Comparison of ENCODE assay signal across 14 mouse cellular contexts in genomic region chr15:45266620-45267263, GRCm38 (mm10).
DNase-seq lines count a peak whose midpoint lies in the region; ATAC-seq and TF ChIP-seq lines count a peak whose summit lies in the region.
"Had no signal": no experiment of that assay in that cellular context is flagged by ENCODE, and none has a peak within 500 bp of the region (broad histone marks: within the 10 kb centered on the region; RNA-seq: fewer than 3 reads in every experiment).

No protein-coding gene starts in this region.

- peak; percentile 51; the same call in 1 of the 2 replicates for ATAC-seq in hindbrain, embryonic 15.5 days (ENCODE audit: low FRiP score, low read depth)
- no peak for ATAC-seq in midbrain, postnatal 0 days (ENCODE audit: low FRiP score)
- ATAC-seq: inflammation-experienced regulatory T-cells, adult 6 months; Patski had no signal

- H3K9me3 ChIP-seq in hindbrain, embryonic 15.5 days = no peaks in the 10 kb centered on the region
- no peaks in the 10 kb centered on the region for H3K9me3 ChIP-seq in hindbrain, embryonic 10.5 days
- no peaks in the 10 kb centered on the region for H3K9me3 ChIP-seq in midbrain, postnatal 0 days (ENCODE audit: low read length)
- no peaks in the 10 kb centered on the region for H3K9me3 ChIP-seq in midbrain, embryonic 10.5 days (replicated peaks)
- H3K9me3 ChIP-seq: heart, embryonic 15.5 days had no signal

- no peak overlapping the region for H3K4me3 ChIP-seq in hindbrain, embryonic 15.5 days
- H3K4me3 ChIP-seq in hindbrain, embryonic 10.5 days = no peak overlapping the region
- no peak overlapping the region for H3K4me3 ChIP-seq in midbrain, postnatal 0 days (ENCODE audit: low read depth, low read length)
- H3K4me3 ChIP-seq in midbrain, embryonic 10.5 days = no peak overlapping the region
- H3K4me3 ChIP-seq: heart, embryonic 15.5 days had no signal

- no peaks in the 10 kb centered on the region for H3K4me1 ChIP-seq in hindbrain, embryonic 15.5 days (replicated peaks)
- no peaks in the 10 kb centered on the region for H3K4me1 ChIP-seq in hindbrain, embryonic 10.5 days (replicated peaks)
- H3K4me1 ChIP-seq in midbrain, postnatal 0 days (ENCODE audit: insufficient read depth, low read length) = no peaks in the 10 kb centered on the region
- H3K4me1 ChIP-seq in midbrain, embryonic 10.5 days = 0 out of 2 replicates have a peak, but pooled peaks cover 3% of the 10 kb centered on the region
- H3K4me1 ChIP-seq: heart, embryonic 15.5 days had no signal

- no peaks in the 10 kb centered on the region for H3K36me3 ChIP-seq in hindbrain, embryonic 15.5 days
- no peaks in the 10 kb centered on the region for H3K36me3 ChIP-seq in hindbrain, embryonic 10.5 days
- H3K36me3 ChIP-seq in midbrain, postnatal 0 days (ENCODE audit: insufficient read depth, low read length) = no peaks in the 10 kb centered on the region
- no peaks in the 10 kb centered on the region for H3K36me3 ChIP-seq in midbrain, embryonic 10.5 days
- H3K36me3 ChIP-seq: heart, embryonic 15.5 days had no signal

- no peak overlapping the region for H3K4me2 ChIP-seq in hindbrain, embryonic 15.5 days
- no peak overlapping the region for H3K4me2 ChIP-seq in midbrain, postnatal 0 days (ENCODE audit: low read depth, low read length, poor library complexity, severe bottlenecking)
- H3K4me2 ChIP-seq: heart, embryonic 15.5 days had no signal

- H3K9ac ChIP-seq in hindbrain, embryonic 15.5 days = no peak overlapping the region
- H3K9ac ChIP-seq in midbrain, postnatal 0 days (replicated peaks; ENCODE audit: low read length, poor library complexity, severe bottlenecking) = no peak overlapping the region
- H3K9ac ChIP-seq: heart, embryonic 15.5 days had no signal

- peak; percentile 2 for DNase-seq in cerebellum, adult 9-11 months
- DNase-seq in cerebellum, adult 8-10 months = no peak
- no peak for DNase-seq in hindbrain, embryonic 10.5 days (ENCODE audit: low spot score)
- peak; percentile 52 for DNase-seq in midbrain, postnatal 0 days (ENCODE audit: low spot score)
- no peak for DNase-seq in midbrain, embryonic 10.5 days (ENCODE audit: low spot score)
- DNase-seq in layer of hippocampus, adult 9-11 months = peak; percentile 10
- no peak for DNase-seq in kidney, postnatal 4 days
- DNase-seq: liver; lung, adult 2 months; right cerebral cortex, postnatal 4 days had no signal

- H3K27me3 ChIP-seq in hindbrain, embryonic 15.5 days = no peaks in the 10 kb centered on the region
- H3K27me3 ChIP-seq in hindbrain, embryonic 10.5 days (ENCODE audit: insufficient read depth, poor library complexity, severe bottlenecking) = no peaks in the 10 kb centered on the region
- H3K27me3 ChIP-seq in midbrain, postnatal 0 days (ENCODE audit: insufficient read depth, low read length) = no peaks in the 10 kb centered on the region
- H3K27me3 ChIP-seq in midbrain, embryonic 10.5 days (ENCODE audit: low read depth, poor library complexity, severe bottlenecking) = no peaks in the 10 kb centered on the region
- H3K27me3 ChIP-seq: heart, embryonic 15.5 days; Patski had no signal

- H3K27ac ChIP-seq in hindbrain, embryonic 15.5 days (replicated peaks) = no peak overlapping the region
- H3K27ac ChIP-seq in hindbrain, embryonic 10.5 days = no peak overlapping the region
- no peak overlapping the region for H3K27ac ChIP-seq in midbrain, postnatal 0 days (ENCODE audit: low read depth, low read length)
- no peak overlapping the region for H3K27ac ChIP-seq in midbrain, embryonic 10.5 days (replicated peaks)
- H3K27ac ChIP-seq: heart, embryonic 15.5 days had no signal

- no peak for TF ChIP-seq CTCF in midbrain, postnatal 0 days (IDR thresholded peaks at IDR 0.05)

Comparison
In these comparisons a context has a peak if more than half of its experiments do, and no peak if none do; other contexts are left out.
1. DNase-seq: peak in cerebellum, adult 9-11 months (single experiment), midbrain, postnatal 0 days (single experiment) and layer of hippocampus, adult 9-11 months (single experiment); none in cerebellum, adult 8-10 months (single experiment), hindbrain, embryonic 10.5 days (single experiment), midbrain, embryonic 10.5 days (single experiment) and kidney, postnatal 4 days (0 of 2).